Mouse (Mus musculus): ENCODE measurements around the gene Zfp827.

Zfp827 gene

DNA sequence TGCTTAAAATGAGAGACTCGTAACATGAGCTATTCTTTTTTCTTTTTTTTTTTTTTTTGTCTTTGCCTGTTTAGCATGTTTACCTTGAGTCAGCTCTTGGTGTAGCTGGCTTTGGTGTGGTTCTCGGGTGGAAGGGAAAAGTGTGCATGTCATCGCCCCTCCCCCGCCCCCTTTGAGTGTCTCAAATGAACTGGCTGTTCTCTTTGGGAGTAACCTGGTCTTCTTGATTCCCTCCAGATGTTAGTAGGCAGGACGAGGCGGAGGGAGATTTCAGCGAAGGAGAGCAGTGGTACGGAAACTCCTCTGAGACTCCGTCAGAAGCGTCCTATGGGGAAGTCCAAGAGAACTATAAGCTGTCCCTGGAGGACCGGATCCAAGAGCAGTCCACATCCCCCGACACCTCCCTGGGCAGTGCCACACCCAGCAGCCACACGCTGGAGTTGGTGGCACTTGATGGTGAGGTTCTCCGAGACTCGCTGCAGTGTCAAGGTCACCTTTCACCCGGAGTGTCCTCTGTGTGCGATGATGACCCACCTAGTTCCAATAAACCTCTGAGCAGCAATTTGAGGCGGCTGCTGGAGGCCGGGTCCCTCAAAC lies 31.9 kb downstream of the Zfp827 start:
- DNase-seq (ENCODE audit: low read depth, low spot score) = no peak

DNA sequence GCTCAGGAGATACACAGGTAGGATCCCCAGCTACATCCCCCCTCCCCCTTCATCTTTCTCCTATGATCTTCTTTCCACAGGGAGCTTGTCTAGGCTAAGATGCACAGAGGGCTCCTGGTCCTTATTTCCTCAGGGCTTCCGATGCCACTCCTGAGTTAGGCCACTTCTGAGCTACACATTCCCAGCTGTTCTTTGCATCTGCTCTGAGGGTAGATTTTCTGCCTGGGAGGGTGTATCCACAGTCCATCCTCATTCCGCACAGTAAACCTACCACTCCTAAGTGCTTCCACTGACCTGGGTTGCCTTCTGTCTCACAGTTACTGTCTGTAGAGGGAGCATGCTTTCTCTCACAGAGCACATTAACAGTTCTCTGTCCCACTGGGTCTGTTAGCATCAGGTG lies 37.7 kb downstream of the Zfp827 start:
- no peak for DNase-seq (ENCODE audit: low read depth, low spot score)

DNA sequence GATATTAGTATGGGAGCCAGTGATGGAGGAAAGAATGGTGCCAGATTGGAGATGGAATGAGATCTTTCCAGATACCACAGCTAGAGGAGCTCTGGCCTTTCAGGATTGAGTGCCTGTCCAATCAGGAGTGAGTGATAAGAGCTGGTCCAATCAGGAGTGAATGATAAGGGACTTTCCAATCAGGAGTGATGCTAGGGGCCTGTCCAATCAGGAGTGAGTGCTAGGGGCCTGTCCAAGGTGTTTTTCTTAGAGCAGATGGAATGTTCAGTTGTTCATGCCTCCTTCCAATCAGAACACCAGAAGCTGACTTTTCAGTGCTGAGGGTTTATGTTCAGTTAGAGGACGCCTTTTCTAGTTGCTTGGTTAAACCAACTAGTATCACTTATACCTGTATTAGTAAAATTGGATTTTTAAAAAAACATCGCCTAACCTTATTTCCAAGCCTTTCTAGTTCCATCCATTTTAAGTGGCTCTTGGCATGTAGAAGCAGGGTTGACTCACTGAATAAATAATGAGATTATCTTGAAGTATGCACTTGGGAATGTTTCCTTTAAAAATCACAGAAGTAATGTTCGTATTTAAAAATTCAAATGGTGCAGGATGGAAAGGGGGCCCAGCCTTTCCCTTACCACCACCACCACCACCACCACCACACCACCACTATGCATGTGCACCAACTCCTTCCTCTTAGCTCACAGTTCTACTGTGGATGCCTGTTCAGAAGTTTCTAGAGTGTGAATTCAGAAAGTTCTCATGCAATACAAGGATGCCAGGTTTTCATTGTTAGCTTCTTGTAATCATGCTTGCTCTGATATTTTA lies 39.8 kb downstream of the Zfp827 start:
- DNase-seq (ENCODE audit: low read depth, low spot score) = no peak

- DNase-seq (ENCODE audit: low read depth, low spot score) = no peak
Observed at GRCm38 (mm10) chr8:79073311-79073710, 45.1 kb downstream of the Zfp827 start.

- no peak for DNase-seq (ENCODE audit: low read depth, low spot score)
Observed at GRCm38 (mm10) chr8:79074986-79075385, 46.7 kb downstream of the Zfp827 start.

DNA sequence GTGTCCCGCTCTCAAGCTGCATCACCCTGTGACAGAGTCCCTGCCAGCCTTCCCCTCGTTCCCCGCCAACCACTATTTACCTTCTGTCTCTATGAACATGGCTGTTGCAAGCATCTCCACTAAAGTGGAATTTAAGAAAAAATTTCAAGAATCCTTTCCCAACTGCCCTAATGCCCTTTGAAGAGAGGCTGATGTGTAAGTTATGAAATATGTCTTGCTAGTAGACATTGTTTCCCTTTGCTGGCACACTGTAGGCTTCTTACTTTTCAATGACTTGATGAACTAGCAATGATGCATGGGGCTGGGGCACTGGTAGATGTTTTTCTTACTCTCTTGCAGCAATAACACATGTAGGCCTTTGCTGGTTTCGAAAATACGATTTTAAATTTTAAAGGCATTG lies 49.0 kb downstream of the Zfp827 start:
- DNase-seq (ENCODE audit: low read depth, low spot score) = no peak

- DNase-seq (ENCODE audit: low read depth, low spot score) = no peak
Observed at GRCm38 (mm10) chr8:79078556-79079195, 50.4 kb downstream of the Zfp827 start.

DNA sequence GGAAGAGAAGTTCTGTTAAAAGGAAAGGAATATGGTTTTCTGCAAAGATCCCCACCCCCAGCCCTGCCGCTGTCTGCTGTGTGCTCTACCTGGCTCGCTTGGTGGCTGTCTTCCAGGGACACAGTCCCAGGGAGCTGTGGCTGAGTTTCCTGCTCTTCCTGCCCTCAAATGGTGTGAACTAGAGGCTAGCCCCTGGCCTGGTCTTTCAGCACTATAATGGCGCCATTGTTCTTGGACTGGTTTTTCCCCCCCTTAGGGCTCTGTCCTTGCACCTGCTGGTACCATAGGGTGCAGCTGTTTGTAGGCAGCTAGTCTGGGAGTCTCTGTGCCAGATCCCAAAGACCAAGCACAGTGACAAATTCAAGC lies 50.9 kb downstream of the Zfp827 start:
- no peak for DNase-seq (ENCODE audit: low read depth, low spot score)

- no peak for DNase-seq (ENCODE audit: low read depth, low spot score)
Observed at GRCm38 (mm10) chr8:79080096-79080739, 52.0 kb downstream of the Zfp827 start.

- no peak for DNase-seq (ENCODE audit: low read depth, low spot score)
Observed at GRCm38 (mm10) chr8:79081333-79081732, 53.1 kb downstream of the Zfp827 start.

DNA sequence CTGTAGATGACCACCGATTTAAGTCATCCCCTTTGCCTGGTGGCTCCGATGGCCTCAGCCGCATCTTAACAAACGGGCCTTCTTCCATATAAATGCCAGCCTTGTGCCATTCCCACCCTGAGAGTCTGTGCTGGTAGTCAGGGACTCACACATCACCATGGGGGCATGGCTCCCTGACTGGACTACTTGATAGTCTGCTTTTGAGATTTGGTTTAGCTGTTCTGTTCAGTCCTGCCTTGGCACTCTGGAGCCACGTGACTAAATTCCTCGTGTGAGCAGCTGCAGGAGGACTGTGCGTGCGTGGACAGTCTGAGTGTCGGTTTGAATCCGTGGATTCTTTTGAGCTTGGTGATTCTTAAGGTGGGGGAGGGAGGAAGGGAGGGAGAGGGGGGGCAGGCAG lies 53.7 kb downstream of the Zfp827 start:
- DNase-seq (ENCODE audit: low read depth, low spot score) = no peak

GRCm38 (mm10) chr8:79083461-79084358 lies 55.5 kb downstream of the Zfp827 start:
- no peak for DNase-seq (ENCODE audit: low read depth, low spot score)

- DNase-seq (ENCODE audit: low read depth, low spot score) = no peak
Observed at GRCm38 (mm10) chr8:79084359-79084820, 56.2 kb downstream of the Zfp827 start.

- no peak for DNase-seq (ENCODE audit: low read depth, low spot score)
Observed at GRCm38 (mm10) chr8:79094422-79094821, 66.2 kb downstream of the Zfp827 start.

DNA sequence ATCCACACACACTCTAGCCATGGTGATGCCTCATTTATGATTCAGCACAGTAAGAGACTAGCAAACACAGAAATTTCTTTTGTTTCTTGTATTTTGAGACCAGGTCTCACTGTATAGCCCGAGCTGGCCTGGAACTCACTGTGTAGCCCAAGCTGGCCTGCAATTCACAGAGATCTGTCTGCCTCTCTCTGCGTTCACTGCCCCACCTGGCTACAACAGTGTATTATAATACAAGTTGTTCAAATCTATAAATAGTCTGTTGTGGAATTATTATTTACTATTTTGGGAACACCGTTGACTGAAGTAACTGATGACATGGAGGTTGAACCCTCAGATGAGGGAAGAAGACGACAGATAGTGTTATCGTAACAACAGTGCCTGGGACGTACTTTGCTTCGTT lies 66.9 kb downstream of the Zfp827 start:
- DNase-seq (ENCODE audit: low read depth, low spot score) = no peak

- DNase-seq (ENCODE audit: low read depth, low spot score) = no peak
Observed at GRCm38 (mm10) chr8:79096970-79097369, 68.7 kb downstream of the Zfp827 start.

DNA sequence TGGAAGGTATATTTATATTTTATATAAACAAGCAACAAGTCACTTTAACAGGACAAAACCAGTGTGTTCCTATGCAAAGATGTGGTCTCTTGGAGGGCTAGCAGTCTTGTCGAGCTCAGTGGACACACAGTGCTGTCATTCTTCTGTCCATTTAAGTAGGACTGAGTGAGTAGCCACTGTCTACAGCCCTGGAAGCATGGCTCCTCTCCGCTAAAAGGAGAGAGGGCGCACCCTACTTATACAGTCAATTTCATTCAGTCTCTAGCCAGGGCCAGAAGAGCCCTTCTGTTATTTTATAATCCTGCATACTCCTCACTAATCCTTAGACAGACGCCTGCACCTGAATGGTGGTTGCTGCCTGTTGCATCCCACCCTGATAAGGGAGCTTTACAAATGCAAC lies 74.5 kb downstream of the Zfp827 start:
- DNase-seq (ENCODE audit: low read depth, low spot score) = no peak

GRCm38 (mm10) chr8:79103185-79103878 lies 75.1 kb downstream of the Zfp827 start:
- DNase-seq (ENCODE audit: low read depth, low spot score) = no peak

DNA sequence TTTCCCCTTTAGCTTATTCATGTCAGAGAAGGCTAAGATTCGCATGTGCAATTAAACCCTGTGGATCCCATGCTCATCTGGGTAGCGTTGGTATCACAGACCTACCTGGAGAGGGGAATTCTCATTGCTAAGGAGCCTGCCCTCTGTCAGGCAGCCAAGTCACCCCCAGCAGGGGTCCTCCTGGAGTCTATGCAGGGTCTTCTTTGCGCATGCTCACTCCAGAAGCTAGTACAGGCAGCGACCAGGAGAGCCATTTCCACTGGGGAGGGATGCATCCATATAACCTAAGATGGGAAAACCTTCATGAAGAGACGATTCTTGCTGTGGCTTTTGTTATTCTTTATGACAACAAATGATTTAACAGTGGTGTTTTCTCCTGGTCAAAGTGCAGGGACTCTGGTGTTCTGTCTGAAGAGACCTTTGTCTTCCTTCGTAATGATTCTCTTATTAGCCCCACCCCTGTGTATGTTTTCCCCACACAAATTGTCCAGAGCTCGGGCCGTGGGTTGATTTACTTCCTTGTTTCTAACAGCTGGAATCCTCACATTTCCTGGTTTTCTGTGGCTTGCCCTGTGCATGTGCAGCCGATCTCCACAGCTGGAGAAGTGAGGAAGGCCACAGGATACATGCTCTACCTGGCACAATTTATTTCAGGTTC lies 75.8 kb downstream of the Zfp827 start:
- no peak for DNase-seq (ENCODE audit: low read depth, low spot score)

DNA sequence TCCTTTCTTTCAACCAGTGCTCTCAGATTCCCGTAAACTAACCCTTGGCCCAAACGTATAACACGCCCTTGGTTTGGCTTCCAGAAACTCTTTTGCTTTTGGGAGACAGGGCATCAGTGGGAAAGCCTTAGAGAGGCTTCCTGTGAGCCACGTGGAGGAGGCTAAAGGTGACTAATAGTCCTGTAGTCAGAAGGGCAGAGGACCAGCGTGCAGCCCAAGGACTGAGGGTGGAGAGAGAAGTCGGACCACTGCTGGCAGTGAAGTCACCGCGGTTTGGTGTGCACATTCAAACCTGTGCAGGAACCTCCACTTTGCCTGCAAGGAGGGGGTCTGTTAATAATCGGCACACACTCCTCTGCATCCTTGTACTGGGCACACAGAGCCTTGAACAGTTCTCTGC lies 76.4 kb downstream of the Zfp827 start:
- no peak for DNase-seq (ENCODE audit: low read depth, low spot score)

All from A20 (cell line).